Mouse (Mus musculus): ENCODE measurements around the gene Btbd9.

Gene Btbd9

DNA sequence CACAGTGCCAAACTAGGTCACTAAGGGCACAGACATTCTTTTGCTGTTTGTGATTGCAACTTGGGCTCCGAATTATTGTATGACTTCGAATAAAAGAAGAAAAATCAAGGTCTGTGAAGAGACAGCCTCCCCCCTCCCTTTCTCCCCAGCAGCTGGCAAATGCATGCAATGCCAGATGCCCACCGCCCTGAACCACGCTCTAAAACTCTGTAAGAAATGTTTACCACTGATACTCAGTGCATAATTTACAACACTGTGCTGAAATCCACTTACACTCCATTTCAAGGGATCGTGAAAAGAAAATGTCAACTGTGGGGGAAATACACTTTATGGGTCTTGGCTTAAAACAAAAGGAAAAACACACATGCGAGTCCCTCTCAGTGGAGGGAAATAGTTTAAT lies 313.3 kb downstream of the Btbd9 start:
- ChIA-PET POLR2A (interaction anchor here in 1 of 4 experiments (0.8 kb wide), 1 partner anchor 18 kb away, joined by 3 read pairs; no protein-coding TSS in a partner anchor), CTCF (no interaction called here)

DNA sequence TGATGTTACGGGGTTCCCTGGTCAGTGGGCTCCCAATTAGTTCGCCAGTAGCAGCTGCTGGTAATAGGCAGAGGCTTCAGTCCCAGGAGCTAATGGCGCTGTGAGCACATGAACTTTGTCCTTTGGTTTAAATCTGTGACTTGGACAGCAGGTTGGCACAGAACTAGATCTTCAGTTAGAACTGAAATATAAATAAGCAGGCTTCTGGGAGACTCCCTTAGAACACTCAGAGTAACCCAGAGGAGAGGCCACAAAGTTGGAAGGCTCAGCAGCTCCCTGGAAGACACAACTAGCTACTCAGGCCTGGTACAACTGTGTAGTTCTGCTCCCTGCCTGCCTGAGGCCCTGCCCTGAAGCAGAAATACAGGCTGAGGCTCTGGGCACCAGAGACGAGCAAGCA lies 313.8 kb downstream of the Btbd9 start:
- ChIA-PET CTCF (no interaction called here), POLR2A (interaction anchor here in 2 of 4 experiments (0.8 to 1.3 kb wide), 4 partner anchors 11 to 138 kb away, joined by 3 to 4 read pairs (median 3); no protein-coding TSS in a partner anchor)

DNA sequence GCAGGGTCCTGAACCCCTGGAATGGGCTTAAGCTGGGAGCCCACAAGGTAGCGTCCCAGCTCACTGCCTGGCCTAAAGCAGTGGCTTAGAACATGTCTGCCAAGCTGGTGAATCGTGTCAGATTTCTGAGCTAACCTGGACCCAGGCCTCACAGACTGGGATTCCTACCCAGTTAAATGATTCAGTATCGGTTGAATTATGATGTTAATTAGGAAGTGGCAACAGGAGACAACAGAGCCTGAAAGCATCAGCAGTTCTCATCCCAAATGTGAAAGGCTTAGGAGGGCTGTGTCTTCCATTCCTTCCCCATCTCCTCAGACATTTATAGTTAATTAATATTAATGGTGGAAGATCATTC lies 314.3 kb downstream of the Btbd9 start:
- POLR2A ChIA-PET, result interaction anchor here in 3 of 4 experiments (0.7 to 1.3 kb wide), 6 partner anchors 10 to 138 kb away, joined by 3 to 5 read pairs (median 3); no protein-coding TSS in a partner anchor

DNA sequence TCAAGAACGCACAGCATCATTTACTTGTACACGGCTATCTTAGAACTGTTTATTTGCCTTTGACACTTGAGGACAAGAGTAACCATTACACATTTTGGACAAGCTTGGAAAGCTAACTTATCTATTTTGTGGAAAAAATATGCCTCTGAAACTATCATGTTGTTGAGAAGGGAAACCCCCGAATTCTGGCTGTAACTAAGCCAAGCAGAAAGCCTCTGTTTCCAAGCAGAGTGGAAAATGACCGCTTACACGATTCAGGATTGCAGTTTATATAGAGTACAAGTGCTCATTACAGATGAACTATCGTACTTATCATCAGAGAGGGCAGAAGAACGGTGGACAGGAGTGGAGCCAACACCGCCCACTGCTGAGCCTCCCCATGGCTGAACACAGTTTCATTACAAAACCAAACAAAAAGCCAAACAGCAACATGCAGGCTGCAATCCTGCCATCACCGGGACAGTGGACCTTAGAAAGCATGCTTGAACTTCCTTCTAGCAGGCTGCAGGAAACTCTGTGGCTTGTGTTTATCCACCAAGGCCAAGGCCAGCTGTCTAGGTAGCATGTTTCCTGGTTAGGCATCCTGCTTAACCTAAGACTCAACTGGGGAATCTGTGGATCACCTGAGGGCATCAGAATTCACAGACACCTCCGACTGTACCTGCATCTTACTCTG lies 314.8 kb downstream of the Btbd9 start:
- ChIA-PET CTCF (interaction anchor here in 3 of 4 experiments (0.6 kb wide), 3 partner anchors 43 to 757 kb away, joined by 3 to 7 read pairs (median 3); no protein-coding TSS in a partner anchor), POLR2A (interaction anchor here in 2 of 4 experiments (0.7 to 1.3 kb wide), 6 partner anchors 10 to 139 kb away, joined by 3 to 5 read pairs (median 3); no protein-coding TSS in a partner anchor)

More for the DNA sequence above, 314.3 kb downstream of the Btbd9 start:
- CTCF ChIA-PET, result interaction anchor here in 2 of 4 experiments (0.6 kb wide), 2 partner anchors 42 to 756 kb away, joined by 3 to 7 read pairs; no protein-coding TSS in a partner anchor

DNA sequence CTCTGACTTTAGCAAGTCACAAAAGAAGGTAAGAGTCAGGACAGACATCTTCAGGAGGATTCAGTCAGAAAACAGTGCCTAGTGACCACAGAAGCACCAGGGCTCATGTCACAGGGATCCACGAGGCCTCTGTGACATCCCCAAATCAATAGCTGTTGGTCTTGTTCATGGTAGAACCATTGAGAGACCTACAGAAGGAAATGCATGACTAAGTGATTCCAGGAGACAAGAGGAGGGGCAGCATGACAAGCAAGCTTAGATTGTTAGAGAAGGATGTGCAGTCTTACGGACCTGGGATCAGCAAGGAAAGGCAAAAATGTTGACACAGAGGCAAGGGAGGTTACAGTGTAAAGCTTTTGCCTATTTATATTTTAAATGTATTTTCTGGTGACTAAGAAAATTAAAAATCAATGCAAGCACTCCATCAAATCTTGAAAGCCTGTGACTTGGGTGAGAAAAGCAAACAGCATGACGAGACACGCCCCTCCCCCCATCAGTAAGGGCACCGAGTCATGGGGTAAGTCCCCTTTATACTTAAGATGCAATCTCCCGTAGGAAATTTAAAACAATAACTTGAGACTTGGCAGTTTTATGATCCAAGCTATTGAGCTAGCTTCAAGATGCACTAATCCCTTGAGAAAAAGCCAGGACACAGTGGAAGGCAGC lies 315.5 kb downstream of the Btbd9 start:
- POLR2A ChIA-PET, result interaction anchor here in 1 of 4 experiments (0.9 to 1.2 kb wide), 3 partner anchors 16 to 39 kb away, joined by 3 to 5 read pairs (median 3); no protein-coding TSS in a partner anchor
- CTCF ChIA-PET, result interaction anchor here in 1 of 4 experiments (0.6 kb wide), 1 partner anchor 471 kb away, joined by 3 read pairs; no protein-coding TSS in a partner anchor

DNA sequence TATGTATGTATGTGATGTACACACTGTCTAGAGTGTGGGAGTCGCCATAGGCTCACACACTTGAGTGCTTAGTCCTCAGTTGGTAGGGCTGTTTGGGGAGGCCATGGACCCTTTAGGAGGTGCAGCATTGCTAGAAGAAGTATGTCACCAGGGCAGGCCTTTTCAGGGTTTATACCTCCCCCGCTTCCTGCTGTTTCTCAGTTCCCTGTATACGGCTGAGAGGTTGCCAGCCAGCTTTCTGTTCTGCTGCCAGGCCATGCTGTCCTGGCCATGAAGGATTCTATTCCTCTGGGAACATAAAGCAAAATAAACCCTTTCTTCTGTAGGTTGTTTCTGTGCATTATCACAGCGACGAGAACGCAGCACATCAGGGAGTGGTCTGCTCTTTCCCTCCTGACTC lies 316.4 kb downstream of the Btbd9 start:
- POLR2A ChIA-PET, result interaction anchor here in 1 of 4 experiments (0.9 kb wide), 1 partner anchor 40 kb away, joined by 3 read pairs; no protein-coding TSS in a partner anchor
- CTCF ChIA-PET, result no interaction called here

DNA sequence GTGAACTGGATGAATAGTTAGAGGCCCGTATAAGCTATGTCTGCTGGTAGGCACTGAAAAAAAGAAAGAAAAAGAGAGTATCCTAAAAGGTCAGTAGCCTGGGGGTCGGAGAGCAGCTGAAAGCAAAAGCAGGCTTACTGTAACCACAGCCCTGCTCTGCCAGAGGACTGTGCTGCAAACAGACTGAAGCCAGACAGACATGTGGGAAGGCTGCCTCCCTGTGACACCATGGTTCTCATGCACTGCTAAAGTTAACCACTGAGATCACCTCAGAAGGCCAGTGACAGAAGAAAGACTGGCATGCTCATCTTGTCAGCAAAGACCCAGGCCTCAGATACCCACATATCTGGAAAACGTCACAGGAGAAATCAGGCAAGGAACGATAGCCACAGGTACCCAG lies 317.8 kb downstream of the Btbd9 start:
- ChIA-PET POLR2A (interaction anchor here in 1 of 4 experiments (0.7 kb wide), 1 partner anchor 25 kb away, joined by 3 read pairs; no protein-coding TSS in a partner anchor), CTCF (no interaction called here)

DNA sequence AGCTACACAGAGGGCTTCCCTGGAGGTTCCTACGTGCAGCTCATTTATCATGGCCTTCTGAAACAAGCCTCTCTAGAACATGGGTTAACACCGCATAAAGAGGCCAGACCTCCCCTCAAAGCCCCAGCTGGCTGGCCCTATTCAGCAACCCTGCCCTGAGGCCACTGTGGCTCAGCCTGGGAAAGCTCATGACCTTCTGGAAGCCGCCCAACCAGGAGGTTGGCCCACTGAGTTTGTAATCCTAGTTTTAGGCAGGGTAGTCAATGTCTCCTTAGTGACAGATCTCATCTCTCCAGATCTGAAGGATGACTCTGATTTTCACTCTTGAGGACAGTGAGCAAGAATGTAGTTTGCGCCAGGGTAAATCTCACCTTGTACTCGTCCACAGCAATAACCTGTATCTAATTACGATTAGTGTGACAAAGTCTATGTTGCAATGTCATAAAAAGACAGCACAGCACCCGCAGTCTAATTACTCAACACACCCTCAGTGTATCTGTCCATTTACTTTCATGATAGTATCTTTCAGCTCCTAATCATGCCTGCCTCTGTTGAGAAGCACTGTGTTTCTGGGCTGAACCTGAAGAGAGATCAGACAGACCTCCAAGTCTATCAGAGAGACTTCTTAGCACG lies 320.2 kb downstream of the Btbd9 start:
- POLR2A ChIA-PET, result interaction anchor here in 1 of 4 experiments (1.3 to 1.5 kb wide), 2 partner anchors 13 to 14 kb away, joined by 3 read pairs; no protein-coding TSS in a partner anchor
- CTCF ChIA-PET, result no interaction called here

DNA sequence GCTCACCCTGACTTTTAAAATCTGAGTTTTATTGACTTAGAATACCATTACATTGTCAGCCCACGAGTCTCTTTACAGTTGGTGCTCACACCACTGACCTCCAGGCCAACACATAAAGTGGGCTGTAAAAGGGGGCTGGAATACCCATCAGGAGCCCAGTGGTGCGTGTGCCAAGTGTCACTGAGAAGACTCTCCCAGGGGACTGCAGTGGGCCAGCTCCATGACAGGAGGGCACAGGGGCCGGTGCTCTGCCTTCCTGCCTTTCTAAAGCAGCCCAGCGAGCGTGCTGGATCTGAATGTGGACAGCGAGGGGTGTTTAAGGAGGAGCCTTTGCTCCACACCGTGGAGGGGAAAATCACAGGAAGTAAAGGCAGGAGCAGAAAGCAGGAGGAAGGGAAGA lies 322.4 kb downstream of the Btbd9 start:
- CTCF ChIA-PET, result interaction anchor here in 2 of 4 experiments (0.6 to 1.0 kb wide), 3 partner anchors 22 to 257 kb away, joined by 3 to 4 read pairs (median 3); no protein-coding TSS in a partner anchor

DNA sequence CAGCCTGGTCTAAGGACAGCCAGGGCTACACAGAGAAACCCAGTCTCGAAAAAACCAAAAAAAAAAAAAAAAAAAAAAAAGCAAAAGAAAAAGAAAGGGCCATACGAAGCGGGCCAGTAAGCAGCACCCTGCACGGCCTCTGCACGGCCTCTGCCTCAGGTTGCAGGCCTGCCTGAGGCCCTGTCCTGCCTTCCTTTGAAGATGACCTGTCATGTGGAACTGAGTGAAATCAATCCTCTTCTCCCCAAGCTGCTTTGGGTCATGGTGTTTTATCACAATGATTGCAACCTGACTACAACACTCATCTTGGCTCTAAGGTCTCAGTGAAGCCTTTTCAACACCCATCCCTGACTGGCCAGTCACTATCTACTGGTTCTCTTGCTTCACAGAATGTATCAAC lies 323.3 kb downstream of the Btbd9 start:
- ChIA-PET CTCF (no interaction called here), POLR2A (interaction anchor here in 1 of 4 experiments (1.7 kb wide), 1 partner anchor 27 kb away, joined by 4 read pairs; no protein-coding TSS in a partner anchor)

More for the DNA sequence above, 322.4 kb downstream of the Btbd9 start:
- POLR2A ChIA-PET, result interaction anchor here in 2 of 4 experiments (1.0 to 1.7 kb wide), 4 partner anchors 12 to 56 kb away, joined by 3 to 4 read pairs (median 4); no protein-coding TSS in a partner anchor

DNA sequence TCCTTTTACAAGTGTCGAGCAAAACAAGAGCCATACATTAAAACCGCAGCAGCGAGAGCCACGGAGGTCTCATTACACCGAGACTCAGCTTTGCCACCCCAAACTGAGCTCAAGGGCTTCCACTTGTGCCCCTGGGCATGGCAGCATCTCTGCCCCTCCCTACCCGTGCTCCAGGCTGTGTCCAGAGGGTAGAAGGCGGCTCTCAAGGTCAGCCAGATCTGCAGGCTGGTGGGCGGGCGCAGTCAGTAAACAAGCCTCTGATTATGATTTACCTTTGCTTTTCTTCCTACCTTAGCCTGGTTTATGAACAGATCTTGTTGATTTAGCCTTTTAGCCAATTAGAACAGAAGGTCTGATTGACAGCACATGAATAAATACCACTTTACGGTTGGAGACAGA lies 331.0 kb downstream of the Btbd9 start:
- POLR2A ChIA-PET, result interaction anchor here in 2 of 4 experiments (0.5 to 1.3 kb wide), 2 partner anchors 191 to 381 kb away, joined by 4 read pairs; no protein-coding TSS in a partner anchor
- CTCF ChIA-PET, result no interaction called here

DNA sequence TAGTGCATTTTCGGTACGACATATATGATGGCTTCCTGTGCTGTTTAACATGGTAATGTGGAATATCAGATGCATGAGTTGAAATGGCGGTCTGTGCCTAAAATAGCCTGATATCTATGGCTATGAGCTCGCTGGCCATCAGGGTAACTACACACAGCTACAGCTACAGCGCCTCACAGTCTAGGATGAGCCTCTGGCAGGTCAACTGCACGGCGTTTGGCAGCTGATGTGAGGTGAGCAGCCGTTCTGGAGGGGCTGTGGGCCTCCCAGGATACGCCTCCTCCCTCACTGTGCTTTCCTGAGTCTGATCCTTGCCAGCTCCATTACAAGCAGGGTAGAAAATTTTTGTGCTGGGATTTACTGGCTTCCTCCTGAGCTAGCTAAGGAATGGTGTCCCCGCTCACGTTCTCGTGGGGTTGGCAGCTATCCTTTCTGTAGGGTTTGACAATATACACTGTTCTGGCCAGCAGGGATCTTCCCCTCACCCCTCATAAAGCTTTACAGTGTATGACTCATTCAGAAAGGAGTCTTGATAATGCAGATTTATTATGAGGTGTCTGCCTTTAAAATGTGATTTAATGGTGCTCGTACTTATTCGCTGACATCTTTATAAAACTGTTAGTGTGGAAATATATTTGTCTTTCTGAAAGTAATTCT lies 331.5 kb downstream of the Btbd9 start:
- ChIA-PET CTCF (no interaction called here), POLR2A (interaction anchor here in 2 of 4 experiments (0.5 to 1.3 kb wide), 3 partner anchors 18 to 380 kb away, joined by 3 to 4 read pairs (median 4); no protein-coding TSS in a partner anchor)

DNA sequence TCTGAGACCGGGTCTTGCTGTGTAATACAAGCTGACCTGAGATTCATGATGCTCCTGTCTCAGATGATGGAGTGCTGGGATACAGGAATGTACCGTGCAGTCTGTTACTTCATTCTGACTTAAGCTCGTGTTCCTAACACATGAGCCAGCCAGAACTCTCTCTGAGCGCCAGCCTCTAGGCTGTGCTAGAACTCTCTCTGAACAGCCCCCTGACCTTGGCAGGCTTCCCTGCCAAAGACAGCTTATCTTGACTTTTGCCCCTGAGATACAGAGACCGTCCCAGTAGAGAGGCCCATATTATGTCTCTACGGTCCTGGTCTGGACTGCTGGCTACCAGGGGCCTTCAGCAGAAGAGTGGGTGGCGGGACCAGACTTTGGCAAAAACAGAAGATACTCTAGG lies 332.7 kb downstream of the Btbd9 start:
- ChIA-PET CTCF (interaction anchor here in 1 of 4 experiments (0.5 kb wide), 1 partner anchor 285 kb away, joined by 3 read pairs; no protein-coding TSS in a partner anchor), POLR2A (interaction anchor here in 1 of 4 experiments (1.1 kb wide), 1 partner anchor 12 kb away, joined by 3 read pairs; no protein-coding TSS in a partner anchor)

DNA sequence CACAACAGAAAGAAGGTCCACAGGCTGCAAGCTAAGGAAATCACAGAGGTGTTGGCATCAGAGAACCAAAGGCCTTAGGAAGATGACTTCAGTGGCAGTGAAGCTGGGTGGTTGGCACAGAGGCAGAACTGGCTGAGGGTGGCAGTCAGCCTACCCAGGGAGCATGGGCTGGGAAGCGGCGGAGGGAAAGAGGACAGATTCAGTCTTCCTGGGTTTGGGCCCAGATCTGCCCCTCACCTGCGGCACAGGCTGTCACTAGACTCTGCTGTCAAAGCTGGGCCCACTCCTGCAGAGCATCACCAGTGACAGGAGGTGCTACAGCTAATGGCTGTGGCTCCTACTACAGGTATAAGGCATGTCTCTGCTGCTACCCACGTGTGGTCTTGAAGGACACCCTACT lies 333.6 kb downstream of the Btbd9 start:
- ChIA-PET CTCF (no interaction called here), POLR2A (interaction anchor here in 1 of 4 experiments (1.0 to 1.2 kb wide), 2 partner anchors 12 to 342 kb away, joined by 3 read pairs; no protein-coding TSS in a partner anchor)

DNA sequence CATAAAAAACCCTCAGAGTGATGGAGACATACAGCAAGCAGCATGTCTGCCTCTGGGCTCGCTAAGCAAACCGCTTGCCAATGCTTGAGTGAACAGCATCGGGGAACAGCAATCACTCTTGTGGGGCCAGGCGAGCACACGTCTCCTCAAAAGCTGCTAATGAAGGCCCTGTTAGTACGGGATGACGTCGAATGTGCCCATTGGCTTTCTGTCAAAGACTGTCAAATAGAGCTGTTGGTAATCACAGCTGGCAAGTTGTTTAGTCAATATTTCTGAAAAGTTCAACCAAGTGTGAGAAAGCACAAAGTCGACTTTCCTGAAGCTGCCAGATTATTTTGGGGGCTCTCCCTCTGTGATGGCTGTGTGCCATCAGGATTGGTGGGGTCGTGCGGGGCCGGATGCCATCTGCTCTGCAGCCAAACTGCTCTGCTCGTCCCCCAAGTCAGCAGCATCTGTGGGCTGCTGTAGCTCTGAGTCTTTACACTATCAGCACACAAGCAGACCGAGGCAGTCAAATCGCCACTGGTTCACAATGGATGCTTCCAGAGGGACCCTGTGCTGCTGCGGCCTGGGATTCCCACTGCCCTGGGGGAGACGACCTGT lies 334.5 kb downstream of the Btbd9 start:
- ChIA-PET CTCF (interaction anchor here in 1 of 4 experiments (0.7 kb wide), 1 partner anchor 9 kb away, joined by 3 read pairs; no protein-coding TSS in a partner anchor), POLR2A (interaction anchor here in 1 of 4 experiments (0.9 to 1.2 kb wide), 6 partner anchors 9 to 341 kb away, joined by 3 read pairs; no protein-coding TSS in a partner anchor)

DNA sequence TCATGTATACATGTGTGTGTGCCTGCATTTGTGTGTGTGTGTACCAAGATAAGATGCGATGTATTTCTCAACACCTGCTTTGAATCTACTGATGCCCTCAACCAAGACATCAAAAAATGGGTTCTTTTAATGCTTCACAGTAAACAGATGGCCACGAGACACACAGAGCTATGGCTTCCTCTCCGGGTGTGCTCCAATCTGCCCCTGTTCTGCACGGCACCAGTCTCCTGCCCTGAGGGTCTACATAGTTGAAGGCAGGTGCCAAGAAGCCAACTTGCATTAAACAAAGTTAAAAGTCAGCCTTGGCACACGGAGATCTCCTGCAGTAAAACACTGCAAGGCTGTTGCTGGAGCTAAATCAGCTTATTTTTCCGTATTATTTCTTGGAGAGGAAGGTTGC lies 335.2 kb downstream of the Btbd9 start:
- POLR2A ChIA-PET, result interaction anchor here in 1 of 4 experiments (1.0 to 1.2 kb wide), 3 partner anchors 8 to 281 kb away, joined by 3 read pairs; no protein-coding TSS in a partner anchor
- CTCF ChIA-PET, result no interaction called here

DNA sequence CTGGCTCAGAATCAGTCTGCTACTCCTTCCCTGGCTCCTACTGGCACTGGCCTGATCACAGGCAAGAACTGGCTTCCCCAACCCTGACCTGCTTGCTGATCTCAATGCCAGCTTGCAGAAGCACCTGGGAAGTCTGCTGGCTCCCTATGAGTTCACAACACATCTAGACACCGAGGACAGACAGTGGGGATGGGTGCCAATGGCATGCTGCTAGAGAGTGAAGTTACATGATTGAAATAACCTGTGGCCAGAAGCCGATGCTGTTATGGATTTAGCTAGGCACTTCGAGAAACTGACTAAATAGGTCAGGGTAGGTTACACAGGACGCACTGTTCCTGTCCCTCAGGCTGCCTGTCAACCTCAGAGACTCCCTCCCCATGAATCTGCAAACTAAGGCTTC lies 335.6 kb downstream of the Btbd9 start:
- CTCF ChIA-PET, result no interaction called here
- POLR2A ChIA-PET, result interaction anchor here in 1 of 4 experiments (1.1 kb wide), 1 partner anchor 25 kb away, joined by 3 read pairs; no protein-coding TSS in a partner anchor

DNA sequence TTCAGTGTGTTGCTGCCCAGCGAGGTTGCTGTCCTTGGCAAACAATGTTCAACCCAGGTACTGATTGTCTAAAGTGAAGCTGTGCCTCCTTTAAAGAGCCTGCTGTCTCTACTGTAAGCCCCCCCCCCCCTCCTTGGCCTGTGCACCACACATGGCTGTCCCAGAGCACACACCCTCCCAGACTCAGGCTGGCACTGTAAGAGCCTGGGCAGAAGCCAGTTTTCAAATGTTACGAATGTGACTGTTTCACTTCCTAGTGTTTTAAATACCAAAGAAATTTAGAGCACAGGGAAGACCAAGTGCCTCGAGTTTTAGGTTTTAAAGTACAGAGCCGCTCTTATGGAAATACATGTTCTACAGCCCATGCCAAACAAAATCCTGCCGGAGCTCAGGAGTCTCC lies 336.8 kb downstream of the Btbd9 start:
- POLR2A ChIA-PET, result interaction anchor here in 1 of 4 experiments (0.7 kb wide), 1 partner anchor 20 kb away, joined by 5 read pairs; no protein-coding TSS in a partner anchor
- CTCF ChIA-PET, result no interaction called here

All from embryonic stem cell, embryonic (primary cell).